Mouse (Mus musculus) heart, postnatal 14 days (tissue): ENCODE data around the gene Pik3ip1. TPM values are rescaled to one million over a fixed set of nuclear protein-coding genes. Genes with fewer than 3 reads are reported as not detected.

Experiments
- DNase-seq, 2 experiments: peaks; one replicate each; pipeline ENCODE4 v3.0.0; 2021 to 2022
- intact Hi-C: fragments of 180-260 bp; cut with DNase I; formaldehyde crosslinking; loops from one replicate; pipeline ENCODE4 v1.15.1; 2025
- total RNA-seq, 2 experiments: library from RNA; stranded (reverse); gene quantifications; 2 replicates each; pipeline ENCODE4 v1.2.3; 2021

Pik3ip1 gene
- total RNA-seq, 2 experiments from 2014 or later: 34.0 to 39.8 TPM

DNA sequence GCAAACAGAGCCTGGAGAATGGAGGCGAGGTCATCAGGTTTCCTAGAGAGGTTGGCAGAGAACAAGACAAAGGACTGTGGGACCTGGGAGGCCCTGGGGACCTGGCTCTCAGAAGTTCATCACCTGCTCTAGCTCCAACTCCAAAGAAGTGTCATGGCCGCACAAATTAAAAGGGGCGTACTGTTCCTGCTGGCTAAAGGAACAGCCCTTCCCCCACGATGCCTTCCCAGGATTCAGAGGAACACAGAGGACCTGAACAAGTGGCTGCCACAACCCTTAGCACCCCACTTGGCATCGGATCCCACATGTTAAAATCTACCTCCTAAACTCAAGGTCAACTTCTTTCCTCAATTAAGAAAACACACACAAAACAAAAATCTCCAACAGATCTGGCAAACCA, 39.2 kb downstream of the Pik3ip1 start:
- intact Hi-C loops: no loop called here
- DNase-seq: no peak

DNA sequence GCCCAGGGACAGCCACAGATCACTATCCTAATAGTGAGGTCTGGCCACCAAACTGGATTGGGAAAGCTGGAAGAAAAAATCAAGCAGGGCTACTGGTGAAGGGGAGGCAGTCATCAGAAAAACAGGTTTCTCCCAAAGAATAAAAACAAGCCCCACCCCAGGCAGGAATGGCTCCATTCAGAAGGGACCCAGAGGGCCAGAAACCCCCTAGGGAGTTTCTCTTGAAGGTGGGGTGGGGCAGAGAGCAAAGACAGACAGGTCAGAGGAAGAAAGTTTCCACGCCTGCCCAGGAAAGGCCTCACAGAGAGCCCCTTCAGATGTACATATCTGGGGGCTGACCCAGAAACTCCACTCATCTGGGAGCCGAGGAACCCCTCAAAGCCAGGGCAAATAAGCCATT, 40.0 kb downstream of the Pik3ip1 start:
- DNase-seq: no peak
- intact Hi-C loops: no loop called here

- intact Hi-C loops: no loop called here
- DNase-seq: peak; percentile 78 to 82
Measured at GRCm38 (mm10) chr11:3370928-3371598, 40.9 kb downstream of the Pik3ip1 start.

DNA sequence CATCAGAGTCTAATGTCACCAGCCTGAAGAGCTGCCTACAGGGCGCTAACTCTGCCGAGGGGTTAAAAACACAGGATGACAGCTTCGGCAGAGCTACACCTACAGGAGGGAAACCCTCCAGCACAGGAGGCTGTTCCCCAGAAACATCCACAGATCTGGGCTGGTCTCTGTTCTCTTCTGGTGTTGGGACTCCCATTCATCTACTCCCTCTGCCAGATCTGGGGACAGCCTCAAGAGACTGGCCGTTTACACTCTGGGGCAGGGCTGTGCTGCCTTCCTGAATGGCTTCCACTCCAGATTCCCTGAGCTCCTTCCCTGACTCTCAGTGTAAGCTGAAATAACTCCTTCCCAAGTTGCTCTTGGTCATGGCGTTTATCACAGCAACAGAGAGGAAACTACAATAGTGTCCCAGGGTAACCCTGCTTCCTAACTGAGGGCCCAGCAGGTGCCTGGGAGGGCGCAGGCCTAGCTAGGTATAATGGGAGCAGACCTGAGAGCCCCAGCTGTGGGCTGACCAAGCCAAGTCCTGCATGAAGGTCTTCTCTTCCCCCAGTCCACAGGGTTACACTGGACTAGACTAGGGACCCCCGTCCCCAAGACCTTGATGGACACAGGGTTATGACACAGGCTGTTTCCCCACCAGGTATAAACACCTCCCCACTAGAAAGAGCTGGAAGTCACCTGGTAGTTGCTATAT, 41.5 kb downstream of the Pik3ip1 start:
- DNase-seq: no peak
- intact Hi-C loops: no loop called here

DNA sequence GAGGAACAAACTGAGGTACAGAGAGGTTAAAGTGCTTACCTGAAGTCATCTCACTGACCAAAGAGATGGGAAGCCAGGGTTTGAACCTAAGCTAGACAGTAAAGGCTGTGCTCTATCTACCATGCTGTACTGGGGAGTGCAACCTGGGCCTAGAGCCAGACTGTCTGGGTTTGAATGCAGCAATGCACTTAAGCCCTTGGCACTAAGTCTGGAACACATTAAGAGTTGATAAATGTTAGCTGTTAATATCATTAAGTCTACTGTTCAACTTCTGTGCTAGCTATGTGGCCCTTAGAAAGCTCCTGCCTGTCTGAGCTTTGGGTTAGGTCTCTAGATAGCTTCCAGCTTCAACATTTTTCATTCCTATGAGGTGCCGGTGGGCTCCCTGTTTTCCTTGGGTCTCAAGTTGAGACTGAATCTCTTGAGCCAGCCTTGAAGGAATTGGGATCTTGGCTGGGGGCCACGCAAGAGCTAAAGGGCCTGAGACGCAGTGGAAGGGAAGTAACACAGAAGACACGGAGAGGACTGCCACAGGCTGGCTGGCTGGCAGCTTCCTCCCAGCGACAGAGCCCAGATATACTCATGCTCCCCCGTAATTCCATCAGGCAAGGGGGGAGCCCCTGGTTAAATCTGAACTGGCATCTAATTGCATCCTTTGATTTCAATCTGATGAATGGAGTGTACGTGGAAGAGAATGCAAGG, 43.5 kb downstream of the Pik3ip1 start:
- peak in 1 of 2 experiments; percentile 26 for DNase-seq

GRCm38 (mm10) chr11:3374293-3374645, 44.1 kb downstream of the Pik3ip1 start:
- intact Hi-C loops: no loop called here
- DNase-seq: peak in 1 of 2 experiments; percentile 11

More for the DNA sequence above, 43.5 kb downstream of the Pik3ip1 start:
- intact Hi-C loops: no loop called here

GRCm38 (mm10) chr11:3374741-3375140, 44.5 kb downstream of the Pik3ip1 start:
- no peak for DNase-seq
- intact Hi-C loops: no loop called here

- intact Hi-C loops: no loop called here
- DNase-seq: no peak
Measured at GRCm38 (mm10) chr11:3379427-3379826, 49.2 kb downstream of the Pik3ip1 start.

GRCm38 (mm10) chr11:3381148-3381814, 51.1 kb downstream of the Pik3ip1 start:
- no peak for DNase-seq
- intact Hi-C loops: loop anchor here (10.0 kb wide), 1 partner anchor 404 kb away; no protein-coding TSS in a partner anchor

GRCm38 (mm10) chr11:3382602-3383594, 52.7 kb downstream of the Pik3ip1 start:
- DNase-seq: no peak

DNA sequence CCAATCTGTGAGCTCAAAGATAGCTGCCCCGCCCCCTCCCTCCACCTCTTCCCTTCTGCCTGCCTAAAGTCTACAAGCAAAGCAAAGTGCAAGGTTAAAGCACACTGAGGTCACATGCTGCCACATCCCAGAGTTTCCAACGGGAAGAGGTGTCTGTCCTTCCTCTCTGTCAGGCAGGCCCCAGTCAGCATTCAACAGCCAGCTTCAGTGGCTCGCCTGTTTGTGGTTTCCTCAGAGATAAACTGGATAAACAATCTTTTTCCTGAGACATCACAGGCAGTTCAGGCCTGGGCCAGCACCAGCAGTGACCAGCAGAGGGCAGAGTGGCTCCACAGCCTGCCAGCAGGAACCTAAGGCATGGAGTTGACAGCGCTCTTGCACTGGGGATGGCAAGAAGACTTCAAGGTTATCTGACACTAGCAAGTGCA, 56.8 kb downstream of the Pik3ip1 start:
- peak; percentile 88 to 92 for DNase-seq
- intact Hi-C loops: loop anchor here (1.0 to 10.0 kb wide), 4 partner anchors 22 to 398 kb away; partner anchors contain the start of genes Limk2, Rnf185 and Selenom

More at GRCm38 (mm10) chr11:3382602-3383594, 52.7 kb downstream of the Pik3ip1 start:
- intact Hi-C loops: loop anchor here (10.0 kb wide), 1 partner anchor 402 kb away; no protein-coding TSS in a partner anchor

DNA sequence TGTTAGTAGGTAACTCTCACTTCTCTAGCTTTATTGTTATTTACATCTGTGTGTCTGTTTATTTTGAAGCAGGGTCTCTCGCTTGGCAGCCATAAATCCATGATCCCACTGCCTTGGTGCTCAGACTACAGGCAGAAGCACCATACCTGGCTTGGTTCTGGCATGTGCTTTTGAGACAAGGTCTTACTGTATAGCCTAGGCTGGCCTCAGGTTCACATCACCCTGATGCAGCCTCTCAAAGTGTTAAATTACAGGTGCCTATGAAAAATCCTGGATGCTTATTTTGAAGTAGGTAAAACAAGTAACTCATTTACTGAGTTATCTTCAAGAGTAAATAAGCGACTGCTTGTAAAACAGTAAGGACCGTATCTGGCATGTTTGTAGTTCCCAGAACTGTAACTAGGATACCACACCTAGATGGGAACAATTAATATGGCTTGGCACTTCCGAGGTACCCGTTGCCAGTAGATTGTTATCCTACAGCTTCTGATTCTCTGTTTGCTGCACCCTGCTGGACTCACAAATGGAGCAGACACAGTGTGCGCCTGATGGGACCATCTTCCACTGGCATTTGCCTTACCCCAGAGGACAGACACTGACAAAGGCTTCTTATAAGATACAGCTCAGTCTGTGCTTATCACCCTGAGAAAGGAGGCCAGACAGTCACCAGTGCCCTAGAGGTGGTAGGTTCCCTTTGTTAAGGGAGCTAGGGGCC, 57.4 kb downstream of the Pik3ip1 start:
- no peak for DNase-seq
- intact Hi-C loops: loop anchor here (1.0 to 10.0 kb wide), 4 partner anchors 22 to 397 kb away; partner anchors contain the start of genes Limk2, Rnf185 and Selenom

DNA sequence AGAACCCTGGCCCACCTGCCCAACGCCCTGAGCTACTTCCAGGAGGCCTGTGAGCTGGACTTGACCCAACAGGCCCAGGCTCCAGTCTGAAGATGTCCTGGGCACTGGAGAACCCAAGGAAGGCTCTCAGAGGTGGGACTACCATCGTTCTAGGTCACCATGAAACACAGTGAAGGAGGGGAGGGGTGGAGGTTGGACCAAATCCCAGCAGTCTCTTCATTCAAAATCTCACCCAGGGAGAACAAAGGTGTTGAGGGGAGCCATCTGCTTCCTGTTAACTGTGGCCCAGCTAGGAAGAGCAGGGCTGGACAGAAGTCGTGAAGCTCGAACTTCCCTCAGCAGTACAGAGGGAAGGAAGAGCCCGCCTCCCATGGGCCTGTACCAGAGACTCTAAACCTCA, 59.8 kb downstream of the Pik3ip1 start:
- DNase-seq: no peak
- intact Hi-C loops: loop anchor here (5.0 to 10.0 kb wide), 2 partner anchors 122 to 395 kb away; partner anchors contain the start of gene Selenom

GRCm38 (mm10) chr11:3390789-3391188, 60.6 kb downstream of the Pik3ip1 start:
- intact Hi-C loops: no loop called here
- DNase-seq: no peak

GRCm38 (mm10) chr11:3392526-3392925, 62.3 kb downstream of the Pik3ip1 start:
- peak in 1 of 2 experiments; percentile 26 for DNase-seq

More at GRCm38 (mm10) chr11:3392526-3392925, 62.3 kb downstream of the Pik3ip1 start:
- intact Hi-C loops: no loop called here
